Mouse (Mus musculus): ENCODE data around the gene Dok3. TPM values are rescaled to one million over a fixed set of nuclear protein-coding genes. Genes with fewer than 3 reads are reported as not detected.

The Dok3 gene
- polyA plus RNA-seq, 1 experiment = 2.3 TPM

GRCm38 (mm10) chr13:55540933-55541332, 11.8 kb upstream of the Dok3 start:
- Histone ChIP-seq H3K27ac (ENCODE audit: control insufficient read depth, insufficient read depth, low read depth, low read length) (no peak overlapping the region), H3K36me3 (ENCODE audit: control insufficient read depth, insufficient read depth, low read length) (no peaks in the 10 kb centered on the region; the same call in 1 of the 2 replicates), H3K4me1 (ENCODE audit: control insufficient read depth, insufficient read depth, low read length) (peaks cover 2% of the 10 kb centered on the region; the same call in 1 of the 2 replicates), H3K27me3 (ENCODE audit: control insufficient read depth, insufficient read depth, low read length) (no peaks in the 10 kb centered on the region), H3K4me3 (ENCODE audit: control insufficient read depth, low read depth, low read length) (no peak overlapping the region)
- TF ChIP-seq POLR2A (IDR thresholded peaks at IDR 0.05; ENCODE audit: control insufficient read depth, low read depth, low read length) (no peak), CTCF (IDR thresholded peaks at IDR 0.05; ENCODE audit: control insufficient read depth, insufficient read depth, insufficient replicate concordance, low read depth, low read length) (no peak)

GRCm38 (mm10) chr13:55536194-55537175, 7.4 kb upstream of the Dok3 start, which contains the start of gene Ddx41:
TSS of gene Ddx41 (minus strand) at chr13:55536658.
- Histone ChIP-seq H3K27me3 (ENCODE audit: control insufficient read depth, insufficient read depth, low read length) (no peaks in the 10 kb centered on the region), H3K4me3 (ENCODE audit: control insufficient read depth, low read depth, low read length) (peak within 1 kb of the TSS; percentile 92), H3K4me1 (ENCODE audit: control insufficient read depth, insufficient read depth, low read length) (peaks cover 9% of the 10 kb centered on the region), H3K27ac (ENCODE audit: control insufficient read depth, insufficient read depth, low read depth, low read length) (peak within 1 kb of the TSS; percentile 80), H3K36me3 (ENCODE audit: control insufficient read depth, insufficient read depth, low read length) (peaks cover 3% of the 10 kb centered on the region)
- TF ChIP-seq CTCF (IDR thresholded peaks at IDR 0.05; ENCODE audit: control insufficient read depth, insufficient read depth, insufficient replicate concordance, low read depth, low read length) (peak; percentile 69), POLR2A (IDR thresholded peaks at IDR 0.05; ENCODE audit: control insufficient read depth, low read depth, low read length) (peak; percentile 55)

GRCm38 (mm10) chr13:55535796-55536193, 6.7 kb upstream of the Dok3 start:
- Histone ChIP-seq H3K4me3 (ENCODE audit: control insufficient read depth, low read depth, low read length) (peak overlapping the region; percentile 92), H3K36me3 (ENCODE audit: control insufficient read depth, insufficient read depth, low read length) (peaks cover 3% of the 10 kb centered on the region), H3K27me3 (ENCODE audit: control insufficient read depth, insufficient read depth, low read length) (no peaks in the 10 kb centered on the region), H3K27ac (ENCODE audit: control insufficient read depth, insufficient read depth, low read depth, low read length) (peak overlapping the region; percentile 80), H3K4me1 (ENCODE audit: control insufficient read depth, insufficient read depth, low read length) (peaks cover 9% of the 10 kb centered on the region)
- TF ChIP-seq CTCF (IDR thresholded peaks at IDR 0.05; ENCODE audit: control insufficient read depth, insufficient read depth, insufficient replicate concordance, low read depth, low read length) (no peak), POLR2A (IDR thresholded peaks at IDR 0.05; ENCODE audit: control insufficient read depth, low read depth, low read length) (no peak)

- Histone ChIP-seq H3K27me3 (ENCODE audit: control insufficient read depth, insufficient read depth, low read length) (no peaks in the 10 kb centered on the region), H3K4me3 (ENCODE audit: control insufficient read depth, low read depth, low read length) (peak overlapping the region; percentile 92), H3K36me3 (ENCODE audit: control insufficient read depth, insufficient read depth, low read length) (peaks cover 3% of the 10 kb centered on the region), H3K27ac (ENCODE audit: control insufficient read depth, insufficient read depth, low read depth, low read length) (no peak overlapping the region), H3K4me1 (ENCODE audit: control insufficient read depth, insufficient read depth, low read length) (peaks cover 9% of the 10 kb centered on the region)
- no peak for TF ChIP-seq CTCF (IDR thresholded peaks at IDR 0.05; ENCODE audit: control insufficient read depth, insufficient read depth, insufficient replicate concordance, low read depth, low read length)
- TF ChIP-seq POLR2A (IDR thresholded peaks at IDR 0.05; ENCODE audit: control insufficient read depth, low read depth, low read length) = no peak
These were observed 6.1 kb upstream of the Dok3 start for GRCm38 (mm10) chr13:55535191-55535590.

GRCm38 (mm10) chr13:55527834-55528772, 993 bp downstream of the Dok3 start:
- H3K27me3 ChIP-seq (ENCODE audit: control insufficient read depth, insufficient read depth, low read length) = no peaks in the 10 kb centered on the region
- TF ChIP-seq CTCF (IDR thresholded peaks at IDR 0.05; ENCODE audit: control insufficient read depth, insufficient read depth, insufficient replicate concordance, low read depth, low read length) = no peak
- no peak for TF ChIP-seq POLR2A (IDR thresholded peaks at IDR 0.05; ENCODE audit: control insufficient read depth, low read depth, low read length)
- H3K27ac ChIP-seq (ENCODE audit: control insufficient read depth, insufficient read depth, low read depth, low read length) = no peak overlapping the region
- peaks cover 11% of the 10 kb centered on the region for H3K4me1 ChIP-seq (ENCODE audit: control insufficient read depth, insufficient read depth, low read length)
- no peak overlapping the region for H3K4me3 ChIP-seq (ENCODE audit: control insufficient read depth, low read depth, low read length)
- H3K36me3 ChIP-seq (ENCODE audit: control insufficient read depth, insufficient read depth, low read length) = peaks cover 3% of the 10 kb centered on the region

GRCm38 (mm10) chr13:55527212-55527611, 1.9 kb downstream of the Dok3 start:
- TF ChIP-seq CTCF (IDR thresholded peaks at IDR 0.05; ENCODE audit: control insufficient read depth, insufficient read depth, insufficient replicate concordance, low read depth, low read length) = no peak
- no peak for TF ChIP-seq POLR2A (IDR thresholded peaks at IDR 0.05; ENCODE audit: control insufficient read depth, low read depth, low read length)
- H3K36me3 ChIP-seq (ENCODE audit: control insufficient read depth, insufficient read depth, low read length) = peaks cover 2% of the 10 kb centered on the region
- no peak overlapping the region for H3K4me3 ChIP-seq (ENCODE audit: control insufficient read depth, low read depth, low read length)
- peaks cover 15% of the 10 kb centered on the region for H3K4me1 ChIP-seq (ENCODE audit: control insufficient read depth, insufficient read depth, low read length)
- no peaks in the 10 kb centered on the region for H3K27me3 ChIP-seq (ENCODE audit: control insufficient read depth, insufficient read depth, low read length)
- no peak overlapping the region for H3K27ac ChIP-seq (ENCODE audit: control insufficient read depth, insufficient read depth, low read depth, low read length)

Data from testis, adult 2 months (tissue).